Mouse (Mus musculus) erythroblast, embryonic 14.5 days (primary cell): Measurements from ENCODE around the gene Rps6ka3.

Experiments used
- GATA1 ChIP-seq: IDR thresholded peaks from 2 replicates; pipeline ENCODE4 v1.6.1; 2012; ENCODE audit warnings: low read length, inconsistent platforms, mixed read lengths
- TAL1 ChIP-seq: IDR thresholded peaks from 3 replicates; pipeline ENCODE4 v1.6.1; 2012; ENCODE audit warnings: low read length, inconsistent platforms, mixed read lengths

GRCm38 (mm10) chrX:159237275-159237674 lies 27.2 kb downstream of the Rps6ka3 start:
- TF ChIP-seq GATA1 (no peak), TAL1 (no peak)
